Mouse (Mus musculus) heart, embryonic 16.5 days (tissue): Measurements from ENCODE around the gene G6pdx. TPM values are rescaled to one million over a fixed set of nuclear protein-coding genes. Genes with fewer than 3 reads are reported as not detected.

ENCODE experiments used
- ATAC-seq: fragments of 200-750 bp; cut with Nextera tagmentation; replicated peaks from 2 replicates; pipeline ENCODE4 v1.8.0; 2017; ENCODE audit warnings: moderate number of reproducible peaks; ENCODE audit not compliant: insufficient read depth, low FRiP score; ENCODE audit errors: extremely low read depth
- H3K27ac ChIP-seq: fragments of 300-500 bp; sonication (generic); 2 replicates; pipeline ENCODE4 v1.5.1; 2014; ENCODE audit warnings: mild to moderate bottlenecking, low read length, control low read depth, moderate library complexity
- H3K27me3 ChIP-seq: fragments of 300-500 bp; sonication (generic); 2 replicates; pipeline ENCODE4 v1.6.1; 2014; ENCODE audit warnings: low read length, mixed read lengths; ENCODE audit not compliant: control insufficient read depth, insufficient read depth
- H3K36me3 ChIP-seq: fragments of 300-500 bp; sonication (generic); 2 replicates; pipeline ENCODE4 v1.6.1; 2014; ENCODE audit not compliant: control insufficient read depth, insufficient read depth
- H3K4me1 ChIP-seq: fragments of 300-500 bp; sonication (generic); 2 replicates; pipeline ENCODE4 v1.6.1; 2014; ENCODE audit warnings: low read length, mixed read lengths; ENCODE audit not compliant: control insufficient read depth, insufficient read depth
- H3K4me2 ChIP-seq: fragments of 300-500 bp; sonication (generic); 2 replicates; pipeline ENCODE4 v1.6.1; 2014; ENCODE audit warnings: low read depth, mild to moderate bottlenecking, control low read depth, low read length
- H3K4me3 ChIP-seq: fragments of 300-500 bp; sonication (generic); 2 replicates; pipeline ENCODE4 v1.5.1; 2014; ENCODE audit warnings: mild to moderate bottlenecking, control low read depth, low read length
- H3K9ac ChIP-seq: fragments of 300-500 bp; sonication (generic); 2 replicates; pipeline ENCODE4 v1.6.1; 2014; ENCODE audit warnings: low read length, control low read depth
- H3K9me3 ChIP-seq: fragments of 300-500 bp; sonication (generic); replicated peaks from 2 replicates; pipeline ENCODE4 v1.6.1; 2016; ENCODE audit warnings: low read length; ENCODE audit not compliant: control insufficient read depth
- WGBS: fragments of 180-500 bp; shearing (Covaris S2); extraction: QIAGEN DNeasy Blood & Tissue Kit; methylation state at CpG from one replicate; pipeline ENCODE4 v1.1.7; 2014; 5-methylcytosine and 5-hydroxymethylcytosine counted together
- polyA plus RNA-seq: library from polyadenylated mRNA; unstranded; fragments of >200 nt; fragmentation: Nextera tagmentation; extraction: Ambion mirVana; gene quantifications from 2 replicates; pipeline ENCODE4 v1.2.1, GENCODE M21; 2015

The G6pdx gene
- polyA plus RNA-seq, 1 experiment from 2014 or later = 20.3 TPM

DNA sequence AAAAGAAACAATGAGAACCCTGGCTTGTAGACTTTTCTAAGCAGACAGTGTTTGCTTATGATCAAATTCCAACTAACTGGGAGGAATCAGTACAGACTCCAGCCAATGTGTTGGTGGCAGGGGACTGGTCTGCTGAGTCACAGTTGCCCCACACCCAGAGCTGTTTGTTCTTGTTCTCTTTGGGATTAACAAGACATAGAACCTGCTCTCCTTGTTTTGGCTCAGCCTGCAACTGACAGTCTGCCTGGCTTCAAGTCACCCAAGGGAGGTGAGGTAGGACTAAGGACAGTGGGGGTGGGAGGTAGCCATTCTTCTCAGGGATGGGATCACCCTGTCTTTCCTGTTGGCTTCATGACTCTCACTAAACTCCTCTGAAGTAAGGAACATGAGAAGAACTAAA lies 4.6 kb downstream of the G6pdx start:
- Histone ChIP-seq H3K27ac (no peak overlapping the region), H3K4me2 (no peak overlapping the region)

DNA sequence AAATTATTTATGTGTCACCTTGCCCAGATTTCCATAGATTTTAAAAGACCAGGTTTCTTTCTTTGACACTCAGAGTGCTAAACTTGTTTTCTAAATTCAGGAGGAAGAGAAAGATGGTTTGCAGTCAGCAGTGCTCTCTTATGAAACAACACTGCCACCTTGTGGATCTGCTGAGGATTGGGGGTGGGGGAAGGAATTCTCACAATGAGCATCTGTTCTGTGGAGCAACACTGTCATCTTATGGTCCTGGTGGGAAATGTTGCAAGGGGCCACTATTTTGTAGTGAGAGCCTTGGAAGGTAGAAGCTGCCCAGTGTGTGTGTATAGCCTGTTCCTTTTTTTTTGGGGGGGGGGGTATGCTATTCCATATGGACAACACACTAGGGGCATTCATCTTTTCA lies 15.6 kb downstream of the G6pdx start:
- peak; percentile 55 for ATAC-seq

More for the DNA sequence above, 4.6 kb downstream of the G6pdx start:
- H3K4me3 ChIP-seq = no peak overlapping the region
- H3K4me1 ChIP-seq = no peaks in the 10 kb centered on the region
- no peaks in the 10 kb centered on the region for H3K36me3 ChIP-seq
- H3K9me3 ChIP-seq = no peaks in the 10 kb centered on the region
- no peak for ATAC-seq
- no peak overlapping the region for H3K9ac ChIP-seq
- no peaks in the 10 kb centered on the region for H3K27me3 ChIP-seq

DNA sequence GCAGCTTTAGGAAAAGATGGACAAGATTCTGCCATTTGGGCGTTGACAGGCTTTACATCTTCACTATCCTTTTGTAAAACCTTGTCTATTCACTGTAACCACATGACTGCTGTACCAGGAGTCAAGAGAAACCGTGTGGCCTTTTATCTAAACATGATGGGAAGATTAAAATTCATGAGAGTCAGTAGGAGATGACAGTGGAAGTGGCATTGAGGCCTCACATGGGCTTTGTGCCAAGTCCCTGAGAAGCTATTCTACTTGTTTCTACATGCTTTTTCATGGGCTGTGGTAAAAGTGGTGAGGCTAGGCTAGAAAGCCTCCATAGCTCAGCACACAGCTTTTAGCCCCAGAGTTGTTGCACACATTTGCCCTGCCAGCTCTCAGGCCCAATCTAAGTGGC lies 20.7 kb downstream of the G6pdx start:
- ATAC-seq = no peak
- H3K4me1 ChIP-seq = no peaks in the 10 kb centered on the region
- no peak overlapping the region for H3K9ac ChIP-seq
- no peak overlapping the region for H3K27ac ChIP-seq
- H3K27me3 ChIP-seq = no peaks in the 10 kb centered on the region
- H3K4me3 ChIP-seq = no peak overlapping the region
- no peaks in the 10 kb centered on the region for H3K36me3 ChIP-seq
- 42% methylated on average over 2 of the region's 2 CpGs for WGBS
- H3K4me2 ChIP-seq = no peak overlapping the region
- H3K9me3 ChIP-seq = no peaks in the 10 kb centered on the region

More for the DNA sequence above, 15.6 kb downstream of the G6pdx start:
- no peaks in the 10 kb centered on the region for H3K36me3 ChIP-seq
- no peak overlapping the region for H3K4me2 ChIP-seq
- H3K9me3 ChIP-seq = no peaks in the 10 kb centered on the region
- H3K9ac ChIP-seq = no peak overlapping the region
- no peak overlapping the region for H3K4me3 ChIP-seq
- no peaks in the 10 kb centered on the region for H3K4me1 ChIP-seq
- no peak overlapping the region for H3K27ac ChIP-seq
- H3K27me3 ChIP-seq = no peaks in the 10 kb centered on the region

DNA sequence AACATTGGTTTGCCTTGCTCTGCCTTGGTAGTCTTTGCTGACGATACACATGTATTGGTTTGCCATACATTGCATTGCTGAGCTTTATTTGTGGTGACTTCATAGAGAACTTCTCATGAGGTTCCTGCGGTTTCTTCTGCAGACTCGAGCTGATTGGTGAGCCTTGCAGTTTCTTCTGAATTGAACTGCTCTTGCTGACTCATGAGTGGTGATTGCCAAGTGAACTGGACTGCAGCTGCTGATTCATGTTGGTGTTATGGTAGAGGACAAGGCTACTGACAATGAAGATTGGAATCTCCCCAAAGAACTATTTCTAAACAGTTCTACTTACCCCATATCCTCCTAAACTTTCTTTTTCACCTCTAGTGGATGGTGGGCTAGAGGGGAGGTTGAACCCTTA lies 28.9 kb downstream of the G6pdx start:
- H3K9ac ChIP-seq = no peak overlapping the region
- WGBS = 79% methylated on average over 3 of the region's 3 CpGs
- no peaks in the 10 kb centered on the region for H3K4me1 ChIP-seq
- H3K9me3 ChIP-seq = no peaks in the 10 kb centered on the region
- H3K27ac ChIP-seq = no peak overlapping the region
- no peak overlapping the region for H3K4me3 ChIP-seq
- no peak overlapping the region for H3K4me2 ChIP-seq
- H3K27me3 ChIP-seq = no peaks in the 10 kb centered on the region
- ATAC-seq = no peak
- no peaks in the 10 kb centered on the region for H3K36me3 ChIP-seq

DNA sequence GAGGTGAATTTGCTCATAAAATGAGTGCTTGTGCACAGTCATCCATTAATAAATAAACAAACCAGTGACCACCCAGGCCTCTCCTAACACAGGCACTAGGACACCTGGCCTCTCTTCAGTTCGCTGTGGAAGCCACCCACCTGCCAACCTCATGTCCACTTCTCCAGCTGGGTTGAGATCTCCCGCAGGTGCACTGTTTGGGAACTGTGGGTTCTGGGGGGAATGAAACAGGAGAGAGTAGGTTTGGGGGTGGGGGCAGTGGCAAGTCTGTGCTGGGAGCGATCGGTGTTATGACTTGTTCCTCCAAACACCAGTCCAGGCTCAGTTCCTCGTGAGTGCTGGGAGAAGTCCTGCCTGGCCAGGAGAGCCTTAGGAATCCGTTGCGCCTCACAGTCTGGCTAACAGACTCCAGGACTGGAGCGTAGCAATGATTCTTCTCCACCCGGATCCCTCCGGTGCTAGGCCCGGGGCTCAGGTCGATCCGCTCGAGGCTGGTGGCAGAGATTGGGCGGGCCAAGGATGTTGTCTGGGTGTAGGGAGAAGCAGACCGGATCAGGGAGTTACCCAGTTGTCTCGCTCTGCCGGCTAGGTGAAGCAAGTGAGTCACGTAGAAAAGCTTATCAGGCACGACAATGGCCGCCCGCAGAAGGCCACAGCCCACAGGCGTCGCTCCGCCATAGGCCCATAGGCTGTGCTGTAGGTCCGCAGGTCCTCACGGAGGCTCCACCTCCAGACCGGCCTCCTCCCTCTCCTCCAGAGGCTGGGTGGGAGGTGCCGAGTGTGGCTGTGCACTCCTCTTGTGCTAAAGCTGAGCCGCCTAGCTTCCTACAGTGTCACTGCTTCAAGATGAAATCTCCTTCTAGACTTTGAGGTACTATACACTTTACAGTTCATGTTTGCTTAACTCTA lies 36.2 kb downstream of the G6pdx start, which contains the start of the genes Fam3a and Ikbkg:
Gene Fam3a (minus strand): TSS at position 738 of the 909 bp plus-strand sequence.
Gene Ikbkg (plus strand): TSS at position 756 of the 909 bp plus-strand sequence.
- Histone ChIP-seq H3K27me3 (no peaks in the 10 kb centered on the region), H3K4me3 (peak within 1 kb of the TSS; percentile 66), H3K27ac (peak within 1 kb of the TSS; percentile 89), H3K4me2 (peak within 1 kb of the TSS; percentile 74), H3K4me1 (peaks cover 3% of the 10 kb centered on the region; the same call in 1 of the 2 replicates), H3K9ac (peak within 1 kb of the TSS; percentile 83), H3K9me3 (no peaks in the 10 kb centered on the region), H3K36me3 (no peaks in the 10 kb centered on the region)
- peak; percentile 100 for ATAC-seq
- WGBS = 21% methylated on average over 30 of the region's 30 CpGs

DNA sequence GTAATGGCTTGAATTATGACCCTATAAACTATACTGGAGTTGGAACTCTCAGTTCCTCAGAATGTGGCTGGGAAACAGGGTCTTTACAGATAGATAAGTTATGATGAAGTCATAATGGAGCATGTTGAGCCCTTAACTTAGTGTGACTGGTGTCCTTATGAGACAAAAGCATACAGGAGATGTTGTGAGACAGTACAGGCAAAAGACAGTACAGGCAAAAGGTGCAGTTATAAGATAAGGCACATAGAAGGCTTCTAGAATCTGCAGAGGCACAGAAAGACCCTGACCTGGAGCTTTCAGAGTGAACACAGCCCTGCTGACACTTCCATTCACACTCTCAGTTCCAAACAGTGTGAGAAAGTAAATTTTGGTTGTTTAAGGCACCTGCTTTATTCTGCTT lies 40.8 kb downstream of the G6pdx start:
- Histone ChIP-seq H3K36me3 (peaks cover 5% of the 10 kb centered on the region; the same call in 1 of the 2 replicates), H3K4me3 (no peak overlapping the region), H3K27me3 (no peaks in the 10 kb centered on the region), H3K4me2 (no peak overlapping the region), H3K9ac (no peak overlapping the region), H3K4me1 (0 out of 2 replicates have a peak, but pooled peaks cover 3% of the 10 kb centered on the region), H3K9me3 (no peaks in the 10 kb centered on the region), H3K27ac (no peak overlapping the region)
- no peak for ATAC-seq

DNA sequence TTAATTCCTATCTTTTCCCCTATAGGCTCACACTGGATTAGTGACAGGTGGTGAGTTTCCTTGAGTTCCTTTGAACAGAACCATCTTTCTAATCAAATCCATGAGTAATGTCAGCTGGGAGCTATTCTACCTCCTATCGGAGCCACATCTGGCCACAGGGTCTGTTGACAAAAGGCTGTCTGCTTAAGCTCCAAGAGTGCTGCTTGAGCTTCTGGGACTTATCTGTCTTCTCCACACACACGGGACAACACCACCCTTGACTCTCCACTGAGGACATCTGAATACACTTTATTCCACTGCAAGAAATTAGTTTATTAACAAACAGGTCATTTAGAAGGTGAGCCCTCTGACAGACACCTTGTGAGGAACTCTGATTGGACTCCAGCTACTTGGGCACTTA lies 44.5 kb downstream of the G6pdx start:
- WGBS = 60% methylated on average over 2 of the region's 2 CpGs
- Histone ChIP-seq H3K9ac (no peak overlapping the region), H3K27ac (no peak overlapping the region), H3K27me3 (no peaks in the 10 kb centered on the region), H3K4me2 (no peak overlapping the region), H3K9me3 (no peaks in the 10 kb centered on the region), H3K4me1 (no peaks in the 10 kb centered on the region), H3K36me3 (peaks cover 5% of the 10 kb centered on the region; the same call in 1 of the 2 replicates), H3K4me3 (no peak overlapping the region)
- ATAC-seq = no peak

DNA sequence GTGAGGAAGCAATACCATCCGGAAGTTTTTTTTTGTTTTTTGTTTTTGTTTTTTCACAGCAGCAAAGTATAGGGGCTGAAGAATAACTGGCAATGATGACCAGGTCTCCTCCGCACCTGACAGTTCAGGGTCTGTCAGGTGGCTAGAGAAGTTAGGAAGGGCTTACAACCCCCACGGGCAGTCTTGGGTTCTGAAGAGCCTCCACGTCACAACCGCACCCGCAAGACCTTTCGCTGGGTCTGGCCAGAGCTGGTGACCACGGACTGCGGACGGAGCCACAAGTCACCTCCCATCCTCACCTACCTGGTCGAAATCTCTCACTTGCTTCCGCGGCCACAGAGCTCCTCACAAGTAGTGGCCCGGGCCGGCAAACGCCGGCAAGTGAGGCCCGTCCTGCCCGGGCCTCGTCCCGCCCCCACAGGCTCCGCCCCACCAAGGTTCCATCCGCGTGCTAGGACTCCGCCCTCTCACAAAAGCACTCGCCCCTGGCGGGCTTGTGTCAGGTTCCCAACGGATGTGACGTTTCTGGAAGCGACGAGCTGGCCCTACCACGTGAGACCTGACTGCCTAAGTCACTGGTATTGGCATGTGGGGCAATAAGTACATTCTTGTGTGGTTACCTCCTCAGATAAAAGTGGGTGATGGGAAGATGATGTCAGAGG lies 56.0 kb downstream of the G6pdx start, which contains the start of the genes Ubl4a and Slc10a3:
Gene Ubl4a (minus strand): TSS at position 331 of the 662 bp plus-strand sequence.
Gene Slc10a3 (minus strand): TSS at position 462 of the 662 bp plus-strand sequence.
- peak; percentile 84 for ATAC-seq
- Histone ChIP-seq H3K9ac (peak within 1 kb of the TSS; percentile 68), H3K9me3 (no peaks in the 10 kb centered on the region), H3K4me1 (0 out of 2 replicates have a peak, but pooled peaks cover 3% of the 10 kb centered on the region), H3K36me3 (peaks cover 3% of the 10 kb centered on the region; the same call in 1 of the 2 replicates), H3K4me3 (peak within 1 kb of the TSS; percentile 63), H3K27me3 (no peaks in the 10 kb centered on the region), H3K4me2 (peak within 1 kb of the TSS; percentile 72), H3K27ac (no peak within 1 kb of the TSS)
- 16% methylated on average over 32 of the region's 32 CpGs for WGBS
